Mouse (Mus musculus) limb, embryonic 12.5 days (tissue): ENCODE results near the gene Ermap. TPM values are rescaled to one million over a fixed set of nuclear protein-coding genes. Genes with fewer than 3 reads are reported as not detected.

ENCODE experiments used
- ATAC-seq: fragments of 200-750 bp; cut with Nextera tagmentation; 2 replicates; pipeline ENCODE4 v1.8.0; 2017; ENCODE audit warnings: low read depth, moderate TSS enrichment; ENCODE audit not compliant: insufficient number of reproducible peaks, insufficient read depth, low FRiP score, low TSS enrichment
- H3K27ac ChIP-seq: fragments of 300-500 bp; sonication (generic); 2 replicates; pipeline ENCODE4 v1.5.1; 2016; ENCODE audit warnings: mild to moderate bottlenecking, moderate library complexity
- H3K27me3 ChIP-seq: fragments of 300-500 bp; sonication (generic); 2 replicates; pipeline ENCODE4 v1.6.1; 2016; ENCODE audit warnings: mild to moderate bottlenecking, moderate library complexity
- H3K36me3 ChIP-seq: fragments of 300-500 bp; sonication (generic); 2 replicates; pipeline ENCODE4 v1.6.1; 2016; ENCODE audit warnings: mild to moderate bottlenecking, moderate library complexity
- H3K4me1 ChIP-seq: fragments of 300-500 bp; sonication (generic); replicated peaks from 2 replicates; pipeline ENCODE4 v1.6.1; 2016
- H3K4me2 ChIP-seq: fragments of 300-500 bp; sonication (generic); 2 replicates; pipeline ENCODE4 v1.6.1; 2016; ENCODE audit warnings: mild to moderate bottlenecking, moderate library complexity
- H3K4me3 ChIP-seq: fragments of 300-500 bp; sonication (generic); replicated peaks from 2 replicates; pipeline ENCODE4 v1.5.1; 2016; ENCODE audit warnings: mild to moderate bottlenecking
- H3K9ac ChIP-seq: fragments of 300-500 bp; sonication (generic); replicated peaks from 2 replicates; pipeline ENCODE4 v1.6.1; 2016; ENCODE audit warnings: mild to moderate bottlenecking, moderate library complexity
- H3K9me3 ChIP-seq: fragments of 300-500 bp; sonication (generic); 2 replicates; pipeline ENCODE4 v1.6.1; 2016; ENCODE audit warnings: mild to moderate bottlenecking, moderate library complexity
- WGBS: fragments of 180-500 bp; shearing (Covaris S2); methylation state at CpG from one replicate; pipeline ENCODE4 v1.1.7; 2016; 5-methylcytosine and 5-hydroxymethylcytosine counted together
- polyA plus RNA-seq: library from polyadenylated mRNA; unstranded; fragments of >200 nt; fragmentation: Nextera tagmentation; extraction: Ambion mirVana; gene quantifications from 2 replicates; pipeline ENCODE4 v1.2.1, GENCODE M21; 2016

Gene Ermap
- polyA plus RNA-seq, 1 experiment from 2014 or later = 7.3 TPM

GRCm38 (mm10) chr4:119216667-119217066 is 26.9 kb upstream of the Ermap start:
- Histone ChIP-seq H3K9ac (no peak overlapping the region), H3K4me3 (no peak overlapping the region), H3K9me3 (no peaks in the 10 kb centered on the region), H3K27ac (no peak overlapping the region), H3K4me2 (no peak overlapping the region), H3K27me3 (no peaks in the 10 kb centered on the region), H3K36me3 (no peaks in the 10 kb centered on the region), H3K4me1 (0 out of 2 replicates have a peak, but pooled peaks cover 6% of the 10 kb centered on the region)
- ATAC-seq = no peak
- 83% methylated on average over 8 of the region's 8 CpGs for WGBS

GRCm38 (mm10) chr4:119204672-119205071 is 14.9 kb upstream of the Ermap start:
- ATAC-seq = no peak
- H3K36me3 ChIP-seq = peaks cover 21% of the 10 kb centered on the region
- 0 out of 2 replicates have a peak, but pooled peaks cover 3% of the 10 kb centered on the region for H3K27me3 ChIP-seq
- H3K9ac ChIP-seq = no peak overlapping the region
- WGBS = 18% methylated on average over 8 of the region's 8 CpGs
- H3K4me1 ChIP-seq = no peaks in the 10 kb centered on the region
- no peak overlapping the region for H3K27ac ChIP-seq
- H3K4me2 ChIP-seq = no peak overlapping the region
- H3K4me3 ChIP-seq = no peak overlapping the region
- H3K9me3 ChIP-seq = no peaks in the 10 kb centered on the region

- WGBS = 78% methylated on average over 6 of the region's 6 CpGs
- no peak for ATAC-seq
- no peak overlapping the region for H3K9ac ChIP-seq
- peaks cover 20% of the 10 kb centered on the region for H3K4me1 ChIP-seq
- H3K36me3 ChIP-seq = peaks cover 38% of the 10 kb centered on the region
- no peak overlapping the region for H3K4me2 ChIP-seq
- H3K27ac ChIP-seq = no peak overlapping the region
- H3K27me3 ChIP-seq = no peaks in the 10 kb centered on the region
- H3K9me3 ChIP-seq = no peaks in the 10 kb centered on the region
- H3K4me3 ChIP-seq = no peak overlapping the region
These were observed 8.3 kb upstream of the Ermap start for GRCm38 (mm10) chr4:119198105-119198504.

GRCm38 (mm10) chr4:119195582-119196320 is 5.9 kb upstream of the Ermap start:
- H3K27me3 ChIP-seq = no peaks in the 10 kb centered on the region
- WGBS = 14% methylated on average over 17 of the region's 18 CpGs
- no peak; the same call in none of the 2 replicates for ATAC-seq

GRCm38 (mm10) chr4:119194909-119195581 is 5.2 kb upstream of the Ermap start, which contains the start of gene Svbp:
Svbp (plus strand) TSS chr4:119195306.
- Histone ChIP-seq H3K9me3 (no peaks in the 10 kb centered on the region), H3K9ac (peak within 1 kb of the TSS; percentile 85), H3K36me3 (peaks cover 18% of the 10 kb centered on the region; the same call in 1 of the 2 replicates), H3K4me3 (peak within 1 kb of the TSS; percentile 74), H3K27ac (peak within 1 kb of the TSS; percentile 82), H3K4me1 (peaks cover 20% of the 10 kb centered on the region), H3K4me2 (peak within 1 kb of the TSS; percentile 69), H3K27me3 (no peaks in the 10 kb centered on the region)
- under 1% methylated on average over 24 of the region's 47 CpGs for WGBS
- peak; percentile 88 for ATAC-seq

More at GRCm38 (mm10) chr4:119195582-119196320, 5.9 kb upstream of the Ermap start:
- H3K4me3 ChIP-seq = peak overlapping the region; percentile 74
- no peaks in the 10 kb centered on the region for H3K9me3 ChIP-seq
- peak overlapping the region; percentile 82 for H3K27ac ChIP-seq
- peaks cover 25% of the 10 kb centered on the region; the same call in 1 of the 2 replicates for H3K36me3 ChIP-seq
- peak overlapping the region; percentile 69 for H3K4me2 ChIP-seq
- peaks cover 20% of the 10 kb centered on the region for H3K4me1 ChIP-seq
- peak overlapping the region; percentile 85 for H3K9ac ChIP-seq

GRCm38 (mm10) chr4:119192757-119193156 is 2.9 kb upstream of the Ermap start:
- Histone ChIP-seq H3K9me3 (no peaks in the 10 kb centered on the region), H3K36me3 (peaks cover 8% of the 10 kb centered on the region; the same call in 1 of the 2 replicates), H3K4me2 (no peak overlapping the region), H3K27me3 (no peaks in the 10 kb centered on the region), H3K4me1 (peaks cover 18% of the 10 kb centered on the region), H3K9ac (no peak overlapping the region), H3K27ac (no peak overlapping the region), H3K4me3 (no peak overlapping the region)
- no peak for ATAC-seq
- WGBS = 88% methylated on average over 4 of the region's 4 CpGs

- Histone ChIP-seq H3K36me3 (no peaks in the 10 kb centered on the region), H3K4me1 (peaks cover 4% of the 10 kb centered on the region), H3K27ac (no peak overlapping the region), H3K4me2 (no peak overlapping the region), H3K4me3 (no peak overlapping the region), H3K27me3 (peaks cover 3% of the 10 kb centered on the region; the same call in 1 of the 2 replicates), H3K9me3 (no peaks in the 10 kb centered on the region), H3K9ac (no peak overlapping the region)
- ATAC-seq = no peak
- WGBS = 59% methylated on average over 3 of the region's 3 CpGs
These were observed 1.5 kb upstream of the Ermap start for GRCm38 (mm10) chr4:119191273-119191672.

GRCm38 (mm10) chr4:119190618-119191017 is 807 bp upstream of the Ermap start:
- Histone ChIP-seq H3K36me3 (no peaks in the 10 kb centered on the region), H3K27ac (no peak overlapping the region), H3K4me2 (no peak overlapping the region), H3K4me1 (no peaks in the 10 kb centered on the region), H3K4me3 (no peak overlapping the region), H3K27me3 (peaks cover 3% of the 10 kb centered on the region; the same call in 1 of the 2 replicates), H3K9me3 (no peaks in the 10 kb centered on the region), H3K9ac (no peak overlapping the region)
- 82% methylated on average over 8 of the region's 8 CpGs for WGBS
- ATAC-seq = no peak

- Histone ChIP-seq H3K36me3 (no peaks in the 10 kb centered on the region), H3K4me2 (no peak overlapping the region), H3K27ac (no peak overlapping the region), H3K9ac (no peak overlapping the region), H3K9me3 (no peaks in the 10 kb centered on the region), H3K4me1 (no peaks in the 10 kb centered on the region), H3K27me3 (peaks cover 3% of the 10 kb centered on the region; the same call in 1 of the 2 replicates), H3K4me3 (no peak overlapping the region)
- WGBS = 81% methylated on average over 6 of the region's 6 CpGs
- ATAC-seq = no peak
These were observed 419 bp downstream of the Ermap start for GRCm38 (mm10) chr4:119189392-119189791.

GRCm38 (mm10) chr4:119188060-119188785 is 1.6 kb downstream of the Ermap start:
- 58% methylated on average over 11 of the region's 11 CpGs for WGBS
- Histone ChIP-seq H3K4me2 (no peak overlapping the region), H3K9me3 (no peaks in the 10 kb centered on the region), H3K4me3 (no peak overlapping the region), H3K36me3 (no peaks in the 10 kb centered on the region), H3K9ac (no peak overlapping the region), H3K4me1 (no peaks in the 10 kb centered on the region), H3K27ac (no peak overlapping the region), H3K27me3 (peaks cover 3% of the 10 kb centered on the region; the same call in 1 of the 2 replicates)
- no peak for ATAC-seq

- H3K9me3 ChIP-seq = no peaks in the 10 kb centered on the region
- H3K36me3 ChIP-seq = no peaks in the 10 kb centered on the region
- no peak overlapping the region for H3K9ac ChIP-seq
- no peak overlapping the region for H3K4me3 ChIP-seq
- WGBS = 75% methylated on average over 4 of the region's 4 CpGs
- no peak for ATAC-seq
- no peak overlapping the region for H3K4me2 ChIP-seq
- H3K27me3 ChIP-seq = peaks cover 3% of the 10 kb centered on the region; the same call in 1 of the 2 replicates
- H3K27ac ChIP-seq = no peak overlapping the region
- H3K4me1 ChIP-seq = no peaks in the 10 kb centered on the region
These were observed 4.0 kb downstream of the Ermap start for GRCm38 (mm10) chr4:119185771-119186170.
